Mouse (Mus musculus) lung, postnatal 0 days (tissue): ENCODE results near the gene Txk.

ENCODE experiments used
- CTCF ChIP-seq: IDR thresholded peaks from 2 replicates; pipeline ENCODE4 v1.5.1; 2016; ENCODE audit warnings: antibody characterized with exemption, mild to moderate bottlenecking
- EP300 ChIP-seq: IDR thresholded peaks from 2 replicates; pipeline ENCODE4 v1.6.1; 2016; ENCODE audit warnings: antibody characterized with exemption, mild to moderate bottlenecking, control low read depth

DNA sequence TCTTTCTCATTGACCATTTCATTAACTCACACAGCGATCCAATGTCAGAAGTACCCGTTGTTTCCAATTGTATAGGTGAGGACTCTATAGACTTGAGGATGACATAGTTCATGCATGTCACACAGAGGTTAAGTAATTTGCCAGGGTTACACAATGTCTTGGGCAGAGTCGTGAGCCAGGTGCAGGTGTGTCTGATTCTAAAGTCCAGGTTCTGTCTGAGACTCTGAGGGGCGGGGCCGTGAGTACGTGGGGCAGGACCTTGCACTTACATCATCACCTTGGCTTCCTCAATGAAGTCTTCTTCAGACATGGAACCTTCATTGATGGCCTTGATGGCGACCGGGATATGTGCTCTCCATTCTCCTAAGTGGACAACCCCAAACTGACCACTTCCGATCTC lies 42.6 kb downstream of the Txk start:
- TF ChIP-seq CTCF (no peak), EP300 (no peak)
